Mouse (Mus musculus): Measurements from ENCODE around the gene Gm45623. TPM values are rescaled to one million over a fixed set of nuclear protein-coding genes. Genes with fewer than 3 reads are reported as not detected.

Gene Gm45623
- polyA plus RNA-seq, 1 experiment, result not detected

GRCm38 (mm10) chr13:56703222-56703870 is 50.3 kb downstream of the Gm45623 start:
- WGBS, result under 1% methylated on average over 54 of the region's 80 CpGs
- Histone ChIP-seq H3K27ac (ENCODE audit: control insufficient read depth, insufficient read depth, low read depth, low read length, poor library complexity) (peak overlapping the region; percentile 94), H3K4me3 (replicated peaks; ENCODE audit: control insufficient read depth, low read depth, low read length) (peak overlapping the region; percentile 89), H3K4me1 (ENCODE audit: control insufficient read depth, insufficient read depth, low read length) (peaks cover 4% of the 10 kb centered on the region)
- TF ChIP-seq CTCF (IDR thresholded peaks at IDR 0.05; ENCODE audit: control insufficient read depth, insufficient read depth, low read length) (no peak), POLR2A (IDR thresholded peaks at IDR 0.05; ENCODE audit: borderline replicate concordance, control insufficient read depth, low read depth, low read length) (no peak; the same call in 1 of the 2 replicates)

GRCm38 (mm10) chr13:56702469-56703221 is 51.0 kb downstream of the Gm45623 start, which contains the start of gene Smad5:
Smad5 (plus strand) TSS chr13:56703010.
- Histone ChIP-seq H3K27ac (ENCODE audit: control insufficient read depth, insufficient read depth, low read depth, low read length, poor library complexity) (peak within 1 kb of the TSS; percentile 94), H3K4me3 (replicated peaks; ENCODE audit: control insufficient read depth, low read depth, low read length) (peak within 1 kb of the TSS; percentile 89), H3K4me1 (ENCODE audit: control insufficient read depth, insufficient read depth, low read length) (peaks cover 4% of the 10 kb centered on the region)
- 8% methylated on average over 62 of the region's 62 CpGs for WGBS
- TF ChIP-seq CTCF (IDR thresholded peaks at IDR 0.05; ENCODE audit: control insufficient read depth, insufficient read depth, low read length), result no peak
- 0 out of 2 replicates have a peak, but pooled peaks have one; percentile 34 for TF ChIP-seq POLR2A (IDR thresholded peaks at IDR 0.05; ENCODE audit: borderline replicate concordance, control insufficient read depth, low read depth, low read length)

Other genes with a start within 250 kb of the Gm45623 start
- gene Fbxl21, start 231.4 kb downstream of the Gm45623 start, polyA plus RNA-seq (2011; ENCODE audit: insufficient read depth, insufficient read length, low replicate concordance, missing spikeins), result not detected in 2 replicates
- gene Lect2, start 205.3 kb downstream of the Gm45623 start, polyA plus RNA-seq (2011; ENCODE audit: insufficient read depth, insufficient read length, low replicate concordance, missing spikeins), result not detected in 2 replicates
- 18.7 and 49.4 TPM in 2 replicates for gene Tgfbi, start 144.3 kb downstream of the Gm45623 start, polyA plus RNA-seq (2011; ENCODE audit: insufficient read depth, insufficient read length, low replicate concordance, missing spikeins)
- 8.2 and 14.8 TPM in 2 replicates for gene Smad5, start 50.8 kb downstream of the Gm45623 start, polyA plus RNA-seq (2011; ENCODE audit: insufficient read depth, insufficient read length, low replicate concordance, missing spikeins)
- gene Trpc7, start 142.2 kb upstream of the Gm45623 start, polyA plus RNA-seq (2011; ENCODE audit: insufficient read depth, insufficient read length, low replicate concordance, missing spikeins), result not detected in 2 replicates